Mouse (Mus musculus): ENCODE data around the gene Tubb4b.
A peak's percentile ranks its signal among the peaks of the same experiment; 100 is the strongest.

Gene Tubb4b

DNA sequence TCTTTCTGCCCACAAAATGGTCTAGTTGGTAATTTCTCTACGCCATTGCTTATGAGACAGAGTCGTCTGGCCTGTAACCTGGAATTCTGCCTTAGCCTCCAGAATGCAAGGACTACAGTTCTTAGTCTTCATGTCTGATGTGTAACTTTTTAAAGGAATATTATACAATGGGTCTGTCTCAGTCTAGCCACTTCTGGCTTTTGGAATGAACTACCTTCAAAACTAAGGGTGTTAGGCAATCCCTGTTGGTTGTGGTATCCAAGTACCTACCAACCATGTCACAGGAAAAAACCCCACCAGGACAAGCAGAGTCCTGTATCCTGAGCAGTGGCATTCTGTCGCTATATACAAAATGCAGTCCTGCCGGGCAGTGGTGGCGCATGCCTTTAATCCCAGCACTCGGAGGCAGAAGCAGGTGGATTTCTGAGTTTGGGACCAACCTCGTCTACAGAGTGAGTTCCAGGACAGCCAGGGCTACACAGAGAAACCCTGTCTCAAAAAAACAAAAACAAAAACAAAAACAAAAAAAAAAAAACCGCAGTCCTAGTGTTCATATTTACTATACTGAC lies 1.4 kb upstream of the Tubb4b start:
- DNase-seq (ENCODE audit: low read depth, low spot score) = no peak

DNA sequence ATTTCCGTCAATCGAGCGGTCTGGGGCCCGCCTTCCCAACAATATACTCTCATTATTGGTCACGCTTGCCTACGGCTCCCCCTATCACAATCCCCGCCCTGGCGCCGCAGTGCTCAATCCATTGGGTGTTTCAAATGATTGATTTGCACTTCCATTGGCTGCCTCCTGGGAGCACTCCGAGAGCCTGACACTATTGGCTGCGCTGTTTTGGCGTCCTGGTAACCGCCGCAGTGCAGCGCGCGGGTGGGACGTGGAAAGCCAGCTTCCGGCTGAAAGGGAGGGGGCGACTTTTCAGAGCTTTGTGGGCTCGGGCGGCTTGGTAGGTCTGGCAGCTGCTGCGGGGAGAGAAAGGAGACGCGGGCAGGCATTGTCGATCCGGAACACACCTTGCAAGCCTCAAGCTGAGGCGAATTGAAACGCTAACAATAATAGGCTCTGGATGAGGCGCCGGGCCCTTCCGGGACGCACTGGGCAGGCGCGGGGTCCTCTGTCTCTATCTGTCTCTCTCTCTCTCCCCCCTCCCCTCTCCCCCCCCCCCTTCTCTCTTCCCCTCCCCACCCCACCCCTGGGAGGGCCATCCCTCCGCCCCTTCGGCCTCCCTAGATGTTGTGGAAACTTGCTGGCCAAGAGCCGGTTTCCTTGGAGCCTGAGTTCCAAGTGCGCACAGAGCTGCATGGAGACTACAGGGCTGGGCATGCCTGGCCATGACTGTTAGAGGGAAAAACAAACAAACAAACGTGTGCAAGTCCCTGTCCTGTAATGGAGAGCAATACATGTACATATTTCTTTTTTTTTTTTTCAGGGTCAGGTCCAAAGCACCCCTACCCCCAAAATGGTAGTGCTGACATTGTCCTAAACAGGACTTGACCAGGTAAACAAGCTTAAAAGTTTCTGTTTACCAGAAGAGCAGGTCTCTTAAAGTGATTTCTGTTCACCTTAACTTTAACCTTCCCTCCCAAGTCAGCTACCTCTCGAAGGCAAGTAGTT lies 557 bp upstream of the Tubb4b start:
- peak; percentile 100 for DNase-seq (ENCODE audit: low read depth, low spot score)

DNA sequence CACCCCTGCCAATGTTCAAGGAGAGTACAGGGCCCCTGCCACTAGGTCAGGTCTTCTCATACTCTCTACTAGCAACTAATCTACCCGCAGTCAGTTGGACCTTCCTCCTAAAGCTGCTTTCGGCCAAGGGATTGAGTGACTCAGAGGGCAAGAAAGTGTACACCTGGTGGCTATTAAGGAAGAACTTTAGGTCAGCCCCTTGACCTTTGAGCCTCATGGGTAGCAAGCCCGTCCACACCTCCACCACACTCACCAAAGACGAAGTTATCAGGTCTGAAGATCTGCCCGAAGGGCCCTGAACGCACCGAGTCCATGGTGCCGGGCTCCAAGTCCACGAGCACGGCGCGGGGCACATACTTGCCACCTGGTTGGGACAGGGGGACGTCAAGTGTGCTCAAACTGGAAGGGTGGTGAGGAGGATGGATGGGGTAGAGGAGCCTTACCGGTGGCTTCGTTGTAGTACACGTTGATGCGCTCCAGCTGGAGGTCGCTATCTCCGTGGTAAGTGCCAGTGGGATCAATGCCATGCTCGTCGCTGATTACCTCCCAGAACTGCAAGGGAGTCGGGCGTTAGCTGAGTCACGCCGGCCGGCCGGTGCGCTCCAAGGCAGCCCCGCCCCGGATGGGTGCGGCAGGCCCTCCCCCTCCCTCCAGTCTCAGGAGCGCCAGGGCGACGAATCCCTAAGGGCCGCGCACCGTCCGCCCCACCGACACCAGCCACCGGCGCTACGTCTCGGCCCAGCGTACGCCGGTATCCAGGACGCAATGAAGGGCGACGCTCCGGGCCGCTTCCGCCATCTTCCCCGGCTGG lies 616 bp downstream of the Tubb4b start:
- DNase-seq (ENCODE audit: low read depth, low spot score) = peak; percentile 86

DNA sequence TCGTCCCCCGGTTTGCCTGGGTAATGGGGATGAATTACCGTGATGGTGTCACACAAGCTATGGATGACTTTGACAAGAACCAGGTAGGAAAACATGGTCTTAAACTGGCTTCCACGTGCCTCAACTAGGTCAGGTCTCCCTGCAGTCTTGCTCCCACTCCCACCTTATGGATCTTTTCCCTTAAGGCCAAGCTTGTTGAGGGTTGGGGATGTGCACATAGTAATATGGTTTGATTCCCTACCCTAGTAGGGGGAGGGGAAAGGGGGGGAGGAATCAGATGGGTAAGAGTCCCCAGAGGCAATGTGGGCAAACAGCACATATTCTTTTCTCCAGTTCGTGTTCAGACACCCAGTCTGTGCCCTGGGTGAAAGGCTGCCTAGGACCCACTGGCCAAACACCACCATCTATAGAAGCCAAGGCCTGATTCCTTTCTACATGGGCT lies 3.1 kb downstream of the Tubb4b start:
- no peak for DNase-seq (ENCODE audit: low read depth, low spot score)

GRCm38 (mm10) chr2:25218445-25218844 lies 6.1 kb downstream of the Tubb4b start, which contains the start of gene Fam166a:
Fam166a (plus strand) TSS chr2:25218745.
- no peak for DNase-seq (ENCODE audit: low read depth, low spot score)

DNA sequence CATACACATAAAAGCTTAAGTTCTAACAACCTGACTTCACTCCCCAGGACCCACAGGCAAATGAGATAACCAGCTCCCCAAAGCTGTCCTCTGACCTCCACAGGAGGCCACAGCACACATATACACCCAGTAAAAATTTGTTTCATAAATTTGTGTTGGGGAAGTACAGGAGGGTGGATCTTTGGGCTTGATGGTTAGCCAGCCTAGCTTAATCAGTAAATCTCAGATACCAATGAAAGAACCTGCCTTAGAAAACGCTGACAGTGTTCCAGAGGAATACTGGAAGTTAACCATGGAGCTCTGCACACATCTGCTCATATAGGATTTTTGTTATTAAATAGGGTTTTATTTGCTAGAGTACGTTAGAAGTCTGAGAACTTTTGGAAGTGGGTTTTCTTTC lies 6.8 kb downstream of the Tubb4b start:
- DNase-seq (ENCODE audit: low read depth, low spot score) = no peak

GRCm38 (mm10) chr2:25214444-25214843 lies 10.1 kb downstream of the Tubb4b start, which contains the start of gene Stpg3:
Stpg3 (minus strand) TSS chr2:25214637.
- DNase-seq (ENCODE audit: low read depth, low spot score) = no peak

GRCm38 (mm10) chr2:25213266-25213865 lies 11.1 kb downstream of the Tubb4b start:
- no peak for DNase-seq (ENCODE audit: low read depth, low spot score)

- DNase-seq (ENCODE audit: low read depth, low spot score) = peak; percentile 94
These were observed 13.3 kb downstream of the Tubb4b start, which contains the start of gene Nelfb for GRCm38 (mm10) chr2:25211121-25211670. Nelfb (minus strand) TSS chr2:25211489.

- DNase-seq (ENCODE audit: low read depth, low spot score) = no peak
These were observed 13.8 kb downstream of the Tubb4b start for GRCm38 (mm10) chr2:25210686-25211085.

GRCm38 (mm10) chr2:25207593-25207992 lies 16.9 kb downstream of the Tubb4b start:
- no peak for DNase-seq (ENCODE audit: low read depth, low spot score)

- no peak for DNase-seq (ENCODE audit: low read depth, low spot score)
These were observed 20.8 kb downstream of the Tubb4b start for GRCm38 (mm10) chr2:25203631-25204214.

GRCm38 (mm10) chr2:25200631-25201030 lies 23.9 kb downstream of the Tubb4b start:
- DNase-seq (ENCODE audit: low read depth, low spot score) = no peak

DNA sequence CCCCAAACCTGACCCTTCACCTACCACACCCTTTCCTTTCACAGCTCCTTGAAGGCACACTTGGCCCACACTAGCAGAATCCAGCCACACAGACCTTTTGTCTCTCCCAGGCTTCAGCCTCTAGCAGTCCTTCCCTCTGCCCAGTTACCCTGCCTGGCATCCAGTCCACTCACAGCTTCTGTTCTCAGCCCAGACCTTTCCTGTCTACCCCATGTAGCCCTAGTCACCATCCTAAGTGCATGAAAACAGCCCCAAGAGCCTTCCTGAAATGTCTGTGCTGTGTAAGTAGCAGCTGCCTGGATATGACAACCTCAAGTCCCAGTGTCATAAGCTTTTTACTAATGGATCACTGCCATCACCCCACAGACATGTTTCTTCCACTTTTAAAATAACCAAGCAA lies 26.6 kb downstream of the Tubb4b start:
- DNase-seq (ENCODE audit: low read depth, low spot score) = no peak

GRCm38 (mm10) chr2:25197191-25197590 lies 27.3 kb downstream of the Tubb4b start:
- DNase-seq (ENCODE audit: low read depth, low spot score) = no peak

DNA sequence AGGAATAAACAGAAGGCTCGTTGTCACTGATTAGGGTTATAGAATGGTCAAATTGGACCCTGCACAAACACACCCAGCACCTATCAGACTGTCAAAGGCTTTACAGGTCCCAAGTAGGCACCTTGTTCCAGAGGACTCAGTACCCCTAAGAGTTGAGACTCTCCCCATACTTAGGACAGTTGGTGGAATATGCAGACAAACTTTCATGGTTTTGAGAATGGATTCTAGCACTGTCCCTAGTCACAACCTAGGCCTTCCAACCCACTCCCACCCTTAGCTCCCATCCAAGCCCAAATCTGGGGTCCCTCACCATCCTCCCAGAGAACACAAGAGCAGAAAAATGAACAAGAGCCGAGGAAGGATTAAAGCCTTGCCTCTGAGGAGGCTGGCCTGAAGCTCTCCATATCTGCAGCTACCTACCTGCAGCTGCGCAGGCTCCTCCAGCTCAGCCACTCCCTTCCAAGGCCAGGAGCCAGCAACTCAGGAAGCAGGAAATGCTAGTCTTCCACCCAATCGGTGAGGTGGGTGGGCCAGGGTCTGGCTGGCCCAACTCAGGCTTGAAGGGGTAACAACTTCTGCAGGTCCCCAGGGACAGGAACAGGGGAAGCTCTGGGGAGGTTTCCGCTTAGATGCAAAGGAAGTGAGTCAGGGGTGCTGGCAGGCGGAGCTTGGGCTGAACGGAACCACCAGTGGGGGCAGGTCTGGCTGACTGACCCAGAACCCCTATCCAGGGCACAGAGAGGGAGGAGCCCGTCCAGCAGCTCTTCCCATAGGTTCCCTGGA lies 28.1 kb downstream of the Tubb4b start, which contains the start of gene Tor4a:
Gene Tor4a, minus strand, starts transcription at position 715 of the 783 bp plus-strand sequence.
- DNase-seq (ENCODE audit: low read depth, low spot score) = no peak

DNA sequence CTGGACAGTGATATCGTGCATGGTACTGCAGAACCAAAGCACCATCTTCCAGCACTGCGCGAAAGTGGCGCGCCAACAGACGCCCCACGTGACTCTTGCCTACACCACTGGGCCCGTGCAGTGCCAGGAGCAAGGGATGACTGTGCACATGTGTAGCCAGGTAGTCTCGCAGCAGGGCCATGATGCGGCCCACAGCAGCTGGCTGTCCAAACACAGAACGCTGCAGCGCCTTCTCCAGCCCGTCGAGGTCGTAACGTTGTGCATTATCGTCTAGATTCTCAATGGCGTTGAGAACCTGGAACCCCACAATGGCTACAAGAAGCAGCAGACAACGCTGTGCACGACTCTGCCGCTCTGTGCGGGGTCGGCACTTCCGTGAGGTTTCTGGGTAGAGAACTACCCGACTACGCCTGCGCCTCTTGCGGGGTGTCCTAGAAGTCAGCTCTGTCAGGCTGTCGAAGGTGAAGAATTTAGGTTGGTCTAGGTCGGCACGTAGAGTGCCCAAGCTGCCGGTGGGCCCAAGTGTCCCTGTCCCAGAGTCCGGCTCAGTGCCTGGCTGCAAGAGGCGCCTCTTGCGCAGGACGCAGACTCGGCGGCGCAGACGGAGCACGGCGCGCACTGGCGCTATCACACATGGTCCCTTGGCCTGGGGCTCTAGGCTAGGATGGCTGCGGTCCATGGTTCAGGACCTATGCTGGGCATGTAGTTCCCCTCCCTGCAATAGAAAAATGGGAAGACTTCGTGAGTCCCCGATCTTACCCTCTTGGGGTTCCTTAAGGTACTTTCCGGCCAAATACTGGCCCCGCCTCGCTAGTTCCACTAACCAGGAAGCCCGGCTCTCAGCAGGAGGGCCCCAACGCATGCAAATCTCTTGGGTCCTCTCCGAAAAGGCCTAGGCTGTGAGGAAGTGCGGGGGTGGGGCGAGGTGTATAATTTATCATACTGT lies 29.0 kb downstream of the Tubb4b start:
- no peak for DNase-seq (ENCODE audit: low read depth, low spot score)

DNA sequence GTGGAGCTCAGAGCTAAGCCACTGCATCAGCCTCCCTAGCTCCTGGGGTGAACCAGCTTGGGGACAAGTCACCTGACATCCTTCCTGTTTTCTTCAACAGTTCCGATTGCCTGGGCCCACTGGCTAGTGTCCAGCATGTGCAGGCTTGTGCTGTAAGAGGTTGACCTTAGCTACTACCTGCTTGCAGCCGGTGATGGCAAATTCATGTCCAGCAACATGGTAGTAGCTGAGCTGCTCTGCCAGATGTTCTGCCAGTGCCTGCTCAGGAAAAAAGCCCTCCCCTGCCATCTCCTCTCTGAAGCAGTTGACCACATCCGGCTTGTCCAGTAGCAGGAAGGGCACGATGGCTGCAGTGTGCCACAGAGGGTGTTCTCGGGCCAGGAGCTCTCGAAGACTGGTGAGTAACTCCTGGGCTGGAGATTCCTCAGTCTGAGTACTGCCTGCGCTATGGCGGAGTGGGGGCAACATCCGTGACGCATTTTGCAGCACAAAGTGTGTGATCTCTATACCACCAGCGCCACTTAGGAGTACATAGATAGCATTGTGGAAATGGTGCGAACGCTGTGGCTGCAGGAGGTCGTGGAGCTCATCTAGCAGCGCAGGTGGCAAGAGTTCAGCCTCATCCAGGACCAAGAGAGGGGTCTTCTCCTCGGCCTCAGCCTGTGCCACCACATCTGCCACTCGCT lies 29.9 kb downstream of the Tubb4b start:
- no peak for DNase-seq (ENCODE audit: low read depth, low spot score)
